Mouse (Mus musculus): ENCODE data around the gene Foxj1.
"Not testable (repeated sequence)": the region's sequence is repeated elsewhere in the genome, so short reads cannot be mapped to it uniquely, and the experiment has no call there.

DNA sequence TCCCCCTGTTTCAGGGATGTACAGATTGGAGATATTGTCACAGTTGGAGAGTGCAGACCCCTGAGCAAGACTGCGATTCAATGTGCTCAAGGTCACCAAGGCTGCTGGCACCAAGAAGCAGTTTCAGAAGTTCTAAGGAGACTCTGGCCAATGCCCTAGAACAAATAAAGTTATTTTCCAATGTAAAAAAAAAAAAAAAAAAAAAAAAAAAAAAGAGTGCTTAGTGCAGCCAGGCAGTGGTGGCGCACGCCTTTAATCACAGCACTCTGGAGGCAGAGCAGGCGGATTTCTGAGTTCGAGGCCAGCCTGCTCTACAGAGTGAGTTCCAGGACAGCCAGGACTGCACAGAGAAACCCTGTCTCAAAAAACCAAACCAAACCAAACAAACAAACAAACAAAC lies 47.9 kb upstream of the Foxj1 start:
- TF ChIP-seq CTCF, EP300 (IDR thresholded peaks at IDR 0.05; ENCODE audit: low read depth): not testable (repeated sequence)
